Mouse (Mus musculus): ENCODE results near the gene Lsm4. TPM values are rescaled to one million over a fixed set of nuclear protein-coding genes. Genes with fewer than 3 reads are reported as not detected.
A peak's percentile ranks its signal among the peaks of the same experiment; 100 is the strongest.

Gene Lsm4
- polyA plus RNA-seq, 2 experiments = 134 to 160 TPM

- no peak overlapping the region for H3K9ac ChIP-seq (replicated peaks)
- 23% methylated on average over 5 of the region's 5 CpGs for WGBS (ENCODE audit: insufficient replicate concordance)
- no peak overlapping the region for H3K4me2 ChIP-seq (ENCODE audit: low read depth)
- ATAC-seq (ENCODE audit: insufficient read depth) (no peak), DNase-seq (ENCODE audit: low read depth in 3 of 3, low spot score in 3 of 3) (no peak)
- H3K4me3 ChIP-seq (ENCODE audit: insufficient read depth in 1 of 2, low read depth in 2 of 2, low read length in 2 of 2) = no peak overlapping the region
- H3K27ac ChIP-seq = no peak overlapping the region
- H3K4me1 ChIP-seq (replicated peaks; ENCODE audit: control insufficient read depth in 2 of 2, insufficient read depth in 2 of 2, low read length in 1 of 2) = peaks cover 28 to 37% of the 10 kb centered on the region in 2 experiments
- H3K36me3 ChIP-seq (replicated peaks; ENCODE audit: control insufficient read depth, insufficient read depth, low read depth) = no peaks in the 10 kb centered on the region
- TF ChIP-seq EP300 (IDR thresholded peaks at IDR 0.05; ENCODE audit: low read depth) (no peak), CTCF (IDR thresholded peaks at IDR 0.05; ENCODE audit: low read depth) (no peak)
- H3K27me3 ChIP-seq (ENCODE audit: control insufficient read depth, insufficient read depth, low read length) = no peaks in the 10 kb centered on the region
- H3K9me3 ChIP-seq (ENCODE audit: control insufficient read depth, low read length) = no peaks in the 10 kb centered on the region
Observed at GRCm38 (mm10) chr8:70693636-70694035, 20.6 kb downstream of the Lsm4 start.

GRCm38 (mm10) chr8:70695318-70696018 is 22.4 kb downstream of the Lsm4 start:
- DNase-seq (ENCODE audit: low read depth in 3 of 3, low spot score in 3 of 3) = no peak
- WGBS (ENCODE audit: insufficient replicate concordance) = 19% methylated on average over 32 of the region's 32 CpGs
- no peaks in the 10 kb centered on the region for H3K9me3 ChIP-seq (ENCODE audit: control insufficient read depth, low read length)
- H3K4me3 ChIP-seq (ENCODE audit: insufficient read depth in 1 of 2, low read depth in 2 of 2, low read length in 2 of 2) = no peak overlapping the region; a peak in 1 of 4 replicates
- no peak for TF ChIP-seq EP300 (IDR thresholded peaks at IDR 0.05; ENCODE audit: low read depth)
- no peak for TF ChIP-seq CTCF (IDR thresholded peaks at IDR 0.05; ENCODE audit: low read depth)
- no peaks in the 10 kb centered on the region for H3K27me3 ChIP-seq (ENCODE audit: control insufficient read depth, insufficient read depth, low read length)
- no peaks in the 10 kb centered on the region for H3K36me3 ChIP-seq (replicated peaks; ENCODE audit: control insufficient read depth, insufficient read depth, low read depth)
- H3K27ac ChIP-seq = peak overlapping the region; percentile 88
- peaks cover 28 to 37% of the 10 kb centered on the region in 2 experiments for H3K4me1 ChIP-seq (replicated peaks; ENCODE audit: control insufficient read depth in 2 of 2, insufficient read depth in 2 of 2, low read length in 1 of 2)
- peak overlapping the region; percentile 75 for H3K4me2 ChIP-seq (ENCODE audit: low read depth)
- peak overlapping the region; percentile 74 for H3K9ac ChIP-seq (replicated peaks)
- no peak for ATAC-seq (ENCODE audit: insufficient read depth)

- peak overlapping the region; percentile 26 to 49; a peak in 3 of 4 replicates for H3K4me3 ChIP-seq (ENCODE audit: insufficient read depth in 1 of 2, low read depth in 2 of 2, low read length in 2 of 2)
- peak overlapping the region; percentile 75 for H3K4me2 ChIP-seq (ENCODE audit: low read depth)
- TF ChIP-seq EP300 (IDR thresholded peaks at IDR 0.05; ENCODE audit: low read depth) (no peak), CTCF (IDR thresholded peaks at IDR 0.05; ENCODE audit: low read depth) (no peak)
- 4% methylated on average over 31 of the region's 31 CpGs for WGBS (ENCODE audit: insufficient replicate concordance)
- no peaks in the 10 kb centered on the region for H3K36me3 ChIP-seq (replicated peaks; ENCODE audit: control insufficient read depth, insufficient read depth, low read depth)
- H3K4me1 ChIP-seq (replicated peaks; ENCODE audit: control insufficient read depth in 2 of 2, insufficient read depth in 2 of 2, low read length in 1 of 2) = peaks cover 33 to 37% of the 10 kb centered on the region in 2 experiments
- ATAC-seq (ENCODE audit: insufficient read depth) = peak; percentile 30
- peak overlapping the region; percentile 88 for H3K27ac ChIP-seq
- no peaks in the 10 kb centered on the region for H3K9me3 ChIP-seq (ENCODE audit: control insufficient read depth, low read length)
- no peaks in the 10 kb centered on the region for H3K27me3 ChIP-seq (ENCODE audit: control insufficient read depth, insufficient read depth, low read length)
- DNase-seq (ENCODE audit: low read depth in 3 of 3, low spot score in 3 of 3) = peak in 2 of 3 experiments; percentile 76 to 82
- peak overlapping the region; percentile 74 for H3K9ac ChIP-seq (replicated peaks)
Observed at GRCm38 (mm10) chr8:70696019-70696885, 23.2 kb downstream of the Lsm4 start.

GRCm38 (mm10) chr8:70696946-70697345 is 23.9 kb downstream of the Lsm4 start:
- H3K36me3 ChIP-seq (replicated peaks; ENCODE audit: control insufficient read depth, insufficient read depth, low read depth) = no peaks in the 10 kb centered on the region
- H3K4me2 ChIP-seq (ENCODE audit: low read depth) = peak overlapping the region; percentile 75
- TF ChIP-seq EP300 (IDR thresholded peaks at IDR 0.05; ENCODE audit: low read depth) (no peak), CTCF (IDR thresholded peaks at IDR 0.05; ENCODE audit: low read depth) (no peak)
- H3K27ac ChIP-seq = peak overlapping the region; percentile 88
- H3K4me3 ChIP-seq (ENCODE audit: insufficient read depth in 1 of 2, low read depth in 2 of 2, low read length in 2 of 2) = peak overlapping the region in 1 of 2 experiments; percentile 49; a peak in 2 of 4 replicates
- H3K9ac ChIP-seq (replicated peaks) = peak overlapping the region; percentile 74
- DNase-seq (ENCODE audit: low read depth in 3 of 3, low spot score in 3 of 3) (no peak), ATAC-seq (ENCODE audit: insufficient read depth) (no peak)
- H3K27me3 ChIP-seq (ENCODE audit: control insufficient read depth, insufficient read depth, low read length) = no peaks in the 10 kb centered on the region
- H3K9me3 ChIP-seq (ENCODE audit: control insufficient read depth, low read length) = no peaks in the 10 kb centered on the region
- WGBS (ENCODE audit: insufficient replicate concordance) = 51% methylated on average over 4 of the region's 4 CpGs
- H3K4me1 ChIP-seq (replicated peaks; ENCODE audit: control insufficient read depth in 2 of 2, insufficient read depth in 2 of 2, low read length in 1 of 2) = peaks cover 33 to 39% of the 10 kb centered on the region in 2 experiments

Data from liver, embryonic 14.5 days (tissue).